Mouse (Mus musculus) lung, postnatal 0 days (tissue): Measurements from ENCODE around the gene Zswim7.

Experiments
- CTCF ChIP-seq: IDR thresholded peaks from 2 replicates; pipeline ENCODE4 v1.5.1; 2016; ENCODE audit warnings: antibody characterized with exemption, mild to moderate bottlenecking
- EP300 ChIP-seq: IDR thresholded peaks from 2 replicates; pipeline ENCODE4 v1.6.1; 2016; ENCODE audit warnings: antibody characterized with exemption, mild to moderate bottlenecking, control low read depth

GRCm38 (mm10) chr11:62314984-62315383 lies 33.8 kb upstream of the Zswim7 start:
- TF ChIP-seq EP300 (no peak), CTCF (no peak)
